Mouse (Mus musculus) heart, embryonic 11.5 days (tissue): Measurements from ENCODE around the gene Nup210l. TPM values are rescaled to one million over a fixed set of nuclear protein-coding genes. Genes with fewer than 3 reads are reported as not detected.

Experiments
- ATAC-seq: fragments of 200-750 bp; cut with Nextera tagmentation; replicated peaks from 2 replicates; pipeline ENCODE4 v1.8.0; 2017; ENCODE audit warnings: moderate library complexity; ENCODE audit not compliant: insufficient number of reproducible peaks, low FRiP score, low TSS enrichment
- H3K27ac ChIP-seq: fragments of 300-500 bp; sonication (generic); 2 replicates; pipeline ENCODE4 v1.5.1; 2014; ENCODE audit warnings: mild to moderate bottlenecking, low read depth, low read length
- H3K27me3 ChIP-seq: fragments of 300-500 bp; sonication (generic); 2 replicates; pipeline ENCODE4 v1.6.1; 2014; ENCODE audit warnings: mild to moderate bottlenecking, low read length, mixed read lengths; ENCODE audit not compliant: control insufficient read depth, insufficient read depth
- H3K36me3 ChIP-seq: fragments of 300-500 bp; sonication (generic); 2 replicates; pipeline ENCODE4 v1.6.1; 2014; ENCODE audit warnings: mild to moderate bottlenecking, low read length, moderate library complexity, mixed read lengths; ENCODE audit not compliant: control insufficient read depth, insufficient read depth
- H3K4me1 ChIP-seq: fragments of 300-500 bp; sonication (generic); 2 replicates; pipeline ENCODE4 v1.6.1; 2014; ENCODE audit warnings: low read length; ENCODE audit not compliant: control insufficient read depth, insufficient read depth
- H3K4me2 ChIP-seq: fragments of 300-500 bp; sonication (generic); 2 replicates; pipeline ENCODE4 v1.6.1; 2014; ENCODE audit warnings: mild to moderate bottlenecking, moderate library complexity
- H3K4me3 ChIP-seq: fragments of 300-500 bp; sonication (generic); 2 replicates; pipeline ENCODE4 v1.5.1; 2014; ENCODE audit warnings: low read depth, low read length
- H3K9ac ChIP-seq: fragments of 300-500 bp; sonication (generic); 2 replicates; pipeline ENCODE4 v1.6.1; 2014; ENCODE audit warnings: mild to moderate bottlenecking, low read depth, low read length, moderate library complexity
- H3K9me3 ChIP-seq: fragments of 300-500 bp; sonication (generic); replicated peaks from 2 replicates; pipeline ENCODE4 v1.6.1; 2016; ENCODE audit warnings: low read length; ENCODE audit not compliant: control insufficient read depth
- WGBS: fragments of 180-500 bp; shearing (Covaris S2); extraction: QIAGEN DNeasy Blood & Tissue Kit; methylation state at CpG from one replicate; pipeline ENCODE4 v1.1.7; 2014; ENCODE audit not compliant: insufficient replicate concordance; 5-methylcytosine and 5-hydroxymethylcytosine counted together
- polyA plus RNA-seq: library from polyadenylated mRNA; unstranded; fragments of >200 nt; fragmentation: Nextera tagmentation; extraction: Ambion mirVana; gene quantifications from 2 replicates; pipeline ENCODE4 v1.2.1, GENCODE M21; 2014

The Nup210l gene
- polyA plus RNA-seq, 1 experiment from 2014 or later, result 0.60 TPM

DNA sequence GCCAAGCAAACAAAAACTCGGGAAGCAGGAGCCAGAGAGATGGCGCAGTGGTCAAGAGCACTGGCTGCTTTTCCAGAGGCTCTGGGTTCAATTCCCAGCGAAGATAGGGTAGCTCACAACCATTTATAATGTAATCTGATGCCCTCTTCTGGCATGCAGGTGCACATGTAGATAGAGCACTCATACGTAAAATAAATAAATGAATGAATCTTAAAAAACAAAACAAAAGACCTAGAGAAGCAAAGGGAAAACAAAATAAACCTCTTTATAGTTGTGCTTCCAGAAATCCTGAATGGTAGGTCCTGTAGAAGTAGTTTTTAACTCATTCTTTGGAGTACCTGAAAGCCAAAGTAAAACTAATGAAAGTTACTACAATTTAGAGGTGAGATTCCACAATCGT is 25.7 kb upstream of the Nup210l start:
- peaks cover 31% of the 10 kb centered on the region for H3K4me1 ChIP-seq
- H3K27ac ChIP-seq, result no peak overlapping the region
- H3K9ac ChIP-seq, result no peak overlapping the region
- H3K4me2 ChIP-seq, result no peak overlapping the region
- 48% methylated on average over 5 of the region's 5 CpGs for WGBS
- no peaks in the 10 kb centered on the region for H3K9me3 ChIP-seq
- H3K27me3 ChIP-seq, result no peaks in the 10 kb centered on the region
- ATAC-seq, result no peak
- H3K36me3 ChIP-seq, result no peaks in the 10 kb centered on the region
- H3K4me3 ChIP-seq, result no peak overlapping the region

DNA sequence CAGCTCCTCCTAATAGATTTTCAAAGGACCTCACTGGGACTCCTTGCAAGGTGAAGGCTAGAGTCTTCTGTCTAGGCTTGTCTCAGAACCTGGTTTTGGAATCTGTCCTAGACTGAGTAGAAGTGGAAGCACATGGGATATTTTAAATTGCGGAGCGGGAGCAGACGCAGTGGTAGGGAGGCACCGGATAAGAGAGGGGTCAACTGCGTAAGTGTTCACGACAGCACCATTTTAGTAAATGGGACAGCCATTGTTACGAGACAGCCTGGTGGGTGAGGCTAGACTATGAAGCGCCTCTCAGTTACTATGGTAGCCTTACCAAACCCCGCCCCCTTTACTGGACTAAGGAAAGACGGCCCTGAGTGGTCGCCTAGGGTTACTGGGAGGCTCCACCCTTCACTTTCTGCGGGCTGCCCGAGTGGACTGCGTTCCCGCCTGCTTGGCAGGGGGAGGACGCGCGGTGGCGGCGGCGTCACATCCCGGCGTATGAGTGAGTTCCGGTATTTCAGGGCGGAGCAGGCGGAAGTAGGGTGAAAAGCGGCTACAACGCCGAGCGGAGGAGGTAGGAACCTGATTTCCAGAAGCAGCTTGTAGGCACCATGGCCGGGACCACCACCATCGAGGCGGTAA is 24.7 kb upstream of the Nup210l start:
- Histone ChIP-seq H3K4me2 (peak overlapping the region; percentile 84), H3K4me3 (peak overlapping the region; percentile 63), H3K9ac (peak overlapping the region; percentile 83), H3K4me1 (peaks cover 41% of the 10 kb centered on the region), H3K27ac (peak overlapping the region; percentile 94), H3K36me3 (no peaks in the 10 kb centered on the region), H3K27me3 (no peaks in the 10 kb centered on the region), H3K9me3 (no peaks in the 10 kb centered on the region)
- ATAC-seq, result peak; percentile 95
- under 1% methylated on average over 33 of the region's 33 CpGs for WGBS

DNA sequence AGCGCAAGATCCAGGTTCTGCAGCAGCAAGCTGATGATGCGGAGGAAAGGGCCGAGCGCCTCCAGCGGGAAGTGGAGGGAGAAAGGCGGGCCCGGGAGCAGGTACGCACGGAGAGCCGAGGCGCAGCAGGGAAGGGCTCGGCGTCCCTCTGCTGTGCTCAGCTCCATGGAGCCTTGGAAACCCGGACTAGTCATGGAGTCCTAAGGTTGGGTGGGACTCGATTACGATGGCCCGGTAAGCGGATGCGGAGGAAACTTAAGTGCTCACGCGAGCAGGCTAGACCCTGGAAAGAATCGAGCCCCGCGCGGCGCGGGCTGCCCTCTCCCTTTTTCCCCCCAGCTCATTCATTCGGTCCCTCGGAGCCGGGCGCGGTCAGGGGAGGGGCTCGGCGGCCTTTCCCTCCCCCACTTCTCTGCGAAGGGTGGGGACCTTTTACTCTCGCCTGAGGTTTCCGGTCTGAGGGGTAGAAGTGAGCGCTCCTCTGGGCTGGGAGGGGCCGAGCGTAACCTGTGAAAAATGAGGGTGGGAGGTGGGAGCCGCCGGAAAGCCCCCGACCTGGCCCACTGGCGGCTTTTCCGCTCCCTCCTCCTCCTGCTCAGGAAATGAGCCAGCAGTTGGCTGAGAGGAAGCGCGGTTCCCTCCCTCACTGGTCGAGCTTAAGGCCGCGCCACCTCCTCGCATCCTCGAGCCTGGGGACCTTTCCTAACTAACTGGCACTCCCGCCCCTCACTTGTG is 24.0 kb upstream of the Nup210l start:
- H3K4me3 ChIP-seq, result peak overlapping the region; percentile 63
- no peaks in the 10 kb centered on the region for H3K9me3 ChIP-seq
- no peaks in the 10 kb centered on the region for H3K27me3 ChIP-seq
- ATAC-seq, result peak; percentile 58
- H3K36me3 ChIP-seq, result no peaks in the 10 kb centered on the region
- H3K4me1 ChIP-seq, result peaks cover 48% of the 10 kb centered on the region
- H3K4me2 ChIP-seq, result peak overlapping the region; percentile 84
- peak overlapping the region; percentile 94 for H3K27ac ChIP-seq
- peak overlapping the region; percentile 83 for H3K9ac ChIP-seq
- whole genome bisulfite sequencing, result under 1% methylated on average over 53 of the region's 53 CpGs

DNA sequence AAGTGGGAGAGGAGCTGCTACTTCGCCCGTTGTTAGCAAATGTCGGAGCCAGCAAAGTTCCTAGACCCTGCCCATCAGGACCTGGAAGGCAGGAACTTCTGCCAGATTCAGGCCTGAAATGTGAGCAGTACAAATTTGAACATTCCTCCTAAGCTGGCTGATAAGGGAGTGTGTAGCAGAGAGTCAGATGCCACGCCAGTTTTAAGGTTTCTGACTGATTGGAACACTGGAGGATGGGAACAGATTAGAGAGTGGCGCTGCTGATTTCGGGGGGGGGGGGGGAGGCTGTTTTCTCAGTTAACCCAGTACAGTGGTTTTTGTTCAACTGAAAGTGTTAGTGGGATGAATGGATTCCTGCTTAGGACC is 23.5 kb upstream of the Nup210l start:
- no peaks in the 10 kb centered on the region for H3K27me3 ChIP-seq
- H3K9ac ChIP-seq, result peak overlapping the region; percentile 83
- H3K27ac ChIP-seq, result peak overlapping the region; percentile 94
- H3K4me1 ChIP-seq, result peaks cover 54% of the 10 kb centered on the region
- ATAC-seq, result no peak
- H3K4me2 ChIP-seq, result peak overlapping the region; percentile 84
- no peaks in the 10 kb centered on the region for H3K9me3 ChIP-seq
- H3K4me3 ChIP-seq, result peak overlapping the region; percentile 63
- H3K36me3 ChIP-seq, result no peaks in the 10 kb centered on the region
- 0% methylated on average over 6 of the region's 6 CpGs for WGBS

DNA sequence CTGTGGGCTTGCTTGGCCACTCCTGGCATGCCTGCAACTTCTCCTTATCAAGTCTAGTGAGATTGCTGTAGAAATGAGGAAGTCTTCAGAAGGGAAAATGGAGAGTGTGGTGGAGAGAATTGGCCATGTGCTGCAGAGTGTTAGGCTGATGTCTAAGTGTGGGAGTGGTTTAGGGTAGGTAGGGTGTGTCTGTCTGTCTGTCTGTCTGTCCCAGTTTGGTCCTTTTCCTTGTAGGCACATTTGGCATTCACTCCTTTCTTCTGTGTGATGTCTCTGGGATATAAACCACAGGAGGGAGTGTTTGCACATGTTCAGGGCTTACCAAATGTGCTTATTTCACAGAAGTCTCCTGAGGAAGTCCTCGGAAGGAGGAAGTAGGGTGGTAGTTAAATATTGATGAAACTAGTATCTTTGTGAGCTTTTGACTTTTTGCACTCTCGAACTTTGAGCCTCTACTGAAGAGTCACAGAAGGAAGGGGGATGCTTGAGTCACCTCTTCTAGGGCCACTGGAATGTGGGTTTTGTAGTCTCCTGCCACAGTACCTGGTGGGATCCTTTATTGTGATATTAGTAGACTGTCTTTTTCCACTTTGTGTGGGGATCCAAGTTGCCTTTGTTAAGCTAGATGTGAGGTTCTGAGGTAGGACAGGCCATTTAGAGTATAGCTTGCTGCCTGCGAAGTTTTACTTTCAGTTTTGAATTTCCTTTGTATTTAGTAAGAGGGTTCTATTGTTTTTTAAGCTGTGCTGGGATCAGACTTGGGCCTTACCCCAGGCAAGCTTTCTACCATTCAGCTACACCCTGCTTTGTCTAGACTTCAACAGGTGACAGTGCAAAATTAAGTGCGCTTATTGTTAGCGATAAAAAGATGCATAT is 22.3 kb upstream of the Nup210l start:
- no peaks in the 10 kb centered on the region for H3K9me3 ChIP-seq
- H3K4me3 ChIP-seq, result peak overlapping the region; percentile 63
- H3K27me3 ChIP-seq, result no peaks in the 10 kb centered on the region
- no peaks in the 10 kb centered on the region for H3K36me3 ChIP-seq
- H3K4me2 ChIP-seq, result peak overlapping the region; percentile 84
- peak overlapping the region; percentile 60 for H3K9ac ChIP-seq
- ATAC-seq, result no peak
- WGBS, result 72% methylated on average over 5 of the region's 5 CpGs
- peak overlapping the region; percentile 31; the same call in 1 of the 2 replicates for H3K27ac ChIP-seq
- peaks cover 55% of the 10 kb centered on the region for H3K4me1 ChIP-seq

DNA sequence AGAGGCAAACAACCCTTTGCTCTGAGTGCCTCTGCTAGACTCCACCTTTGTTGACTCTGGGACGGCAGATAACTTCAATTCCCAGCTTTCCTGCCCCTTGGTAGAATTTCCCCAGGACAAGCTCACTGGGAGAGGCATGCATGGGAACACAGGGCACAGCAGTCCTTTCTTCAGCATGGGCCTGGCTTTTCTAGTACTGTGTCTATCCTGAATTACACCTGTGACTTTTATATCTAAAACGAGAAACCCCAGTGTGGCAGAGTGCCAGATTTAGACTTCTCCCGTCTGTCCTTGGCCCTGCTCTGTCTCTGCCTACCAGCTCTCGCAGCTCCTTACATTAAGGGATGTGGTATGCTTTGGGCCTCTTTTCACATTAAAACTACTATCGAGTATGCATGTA is 20.9 kb upstream of the Nup210l start:
- no peak for ATAC-seq
- Histone ChIP-seq H3K27ac (peak overlapping the region; percentile 62), H3K4me1 (peaks cover 51% of the 10 kb centered on the region), H3K36me3 (peaks cover 10% of the 10 kb centered on the region), H3K9ac (peak overlapping the region; percentile 46; the same call in 1 of the 2 replicates), H3K4me2 (peak overlapping the region; percentile 84), H3K9me3 (no peaks in the 10 kb centered on the region), H3K27me3 (no peaks in the 10 kb centered on the region), H3K4me3 (peak overlapping the region; percentile 8; the same call in 1 of the 2 replicates)
- WGBS, result 42% methylated on average over 5 of the region's 5 CpGs

DNA sequence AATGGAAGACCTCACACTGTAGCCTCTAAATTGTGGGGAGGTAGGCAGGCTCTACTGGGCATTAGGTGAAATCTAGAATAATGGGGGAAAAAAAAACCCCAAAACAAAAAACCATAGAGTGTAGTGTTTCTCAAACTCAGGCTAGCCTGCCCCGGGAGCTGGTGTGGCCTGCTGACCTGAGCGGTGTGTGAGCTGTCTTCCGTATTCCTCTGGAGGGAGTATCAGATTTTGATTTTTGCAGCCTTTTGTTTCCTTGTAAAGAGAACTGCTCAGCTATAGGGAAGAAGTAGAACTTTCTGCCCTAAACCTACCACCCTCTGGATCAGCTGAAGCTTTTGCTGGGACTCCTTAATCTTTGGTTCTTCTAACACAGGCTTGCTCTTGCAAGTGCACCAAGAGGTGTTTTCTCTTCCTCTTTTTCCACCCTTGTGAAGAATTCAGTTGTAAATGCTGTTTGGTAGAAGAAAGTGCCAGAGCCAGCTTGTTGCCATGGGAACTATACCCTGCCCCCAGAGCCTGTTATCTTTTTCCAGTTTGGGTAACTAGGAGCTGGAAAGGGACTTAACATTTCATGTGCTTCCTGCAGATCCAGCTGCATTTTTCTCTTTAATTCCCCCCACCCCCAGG is 20.1 kb upstream of the Nup210l start:
- H3K4me3 ChIP-seq, result no peak overlapping the region; the same call in 1 of the 2 replicates
- H3K27me3 ChIP-seq, result no peaks in the 10 kb centered on the region
- peak overlapping the region; percentile 18; the same call in 1 of the 2 replicates for H3K9ac ChIP-seq
- no peak for ATAC-seq
- H3K4me2 ChIP-seq, result peak overlapping the region; percentile 84
- H3K4me1 ChIP-seq, result peaks cover 48% of the 10 kb centered on the region
- no peaks in the 10 kb centered on the region for H3K9me3 ChIP-seq
- WGBS, result 52% methylated on average over 3 of the region's 3 CpGs
- H3K36me3 ChIP-seq, result peaks cover 16% of the 10 kb centered on the region
- H3K27ac ChIP-seq, result peak overlapping the region; percentile 62; the same call in 1 of the 2 replicates

DNA sequence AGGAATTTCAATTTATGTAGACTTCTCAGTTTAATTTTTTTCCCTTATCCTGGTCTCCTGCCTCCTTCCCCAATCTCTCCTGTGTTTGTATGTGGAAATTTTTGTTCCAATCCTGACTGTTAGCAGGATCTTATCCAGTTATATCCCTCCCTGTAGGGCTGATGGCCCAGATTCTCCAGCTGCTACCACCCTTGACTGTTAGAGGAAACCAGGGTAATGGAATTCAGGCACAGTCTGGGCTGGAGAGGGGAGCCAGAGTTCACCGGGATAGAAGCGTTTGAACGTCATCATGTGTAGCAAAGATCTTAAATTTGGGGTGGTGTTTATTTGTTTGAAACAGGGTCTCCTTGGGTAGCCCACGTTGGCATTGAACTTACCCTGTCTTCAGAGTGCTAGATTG is 19.1 kb upstream of the Nup210l start:
- Histone ChIP-seq H3K27me3 (no peaks in the 10 kb centered on the region), H3K9ac (no peak overlapping the region), H3K27ac (0 out of 2 replicates have a peak overlapping the region, but pooled peaks have one; percentile 6), H3K4me3 (no peak overlapping the region), H3K4me1 (peaks cover 45% of the 10 kb centered on the region), H3K9me3 (no peaks in the 10 kb centered on the region), H3K4me2 (peak overlapping the region; percentile 84), H3K36me3 (peaks cover 18% of the 10 kb centered on the region)
- 72% methylated on average over 4 of the region's 4 CpGs for WGBS
- no peak for ATAC-seq
